Mouse (Mus musculus) cerebellum, postnatal 14 days (tissue): Measurements from ENCODE around the gene Pfn5.
"Not testable (repeated sequence)": the region's sequence is repeated elsewhere in the genome, so short reads cannot be mapped to it uniquely, and the experiment has no call there.

Experiments used
- DNase-seq, 2 experiments: peaks; one replicate each; pipeline ENCODE4 v3.0.0; 2021; ENCODE audit warnings: mixed read lengths in 2 of 2

Gene Pfn5

DNA sequence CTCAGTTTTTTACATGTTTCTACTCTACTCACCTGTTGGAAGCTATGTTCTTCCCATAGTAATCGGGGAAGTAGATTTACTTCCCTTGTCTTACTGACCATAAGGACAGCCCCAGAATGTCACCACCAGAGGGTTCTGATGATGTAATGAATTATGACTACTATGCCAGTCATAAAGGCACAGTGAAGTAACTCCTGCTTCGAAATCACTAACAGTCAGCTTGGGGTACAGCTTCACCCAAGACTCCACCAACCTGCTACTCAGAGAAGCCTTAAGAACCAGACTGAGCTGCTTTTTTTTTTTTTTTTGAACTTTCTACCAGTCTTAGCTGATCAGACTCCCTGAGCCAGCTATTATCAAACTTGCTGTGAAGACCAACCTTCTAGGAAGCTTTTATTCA, at the start of gene Pfn5, which contains the start of gene Asb12:
Gene Pfn5, plus strand, starts transcription at position 218 of the 400 bp plus-strand sequence.
Gene Asb12, minus strand, starts transcription at position 101 of the 400 bp plus-strand sequence.
- DNase-seq = no peak

GRCm38 (mm10) chrX:95523883-95524282, 34.0 kb upstream of the Pfn5 start:
- no peak for DNase-seq

GRCm38 (mm10) chrX:95525166-95525565, 32.7 kb upstream of the Pfn5 start:
- no peak for DNase-seq

DNA sequence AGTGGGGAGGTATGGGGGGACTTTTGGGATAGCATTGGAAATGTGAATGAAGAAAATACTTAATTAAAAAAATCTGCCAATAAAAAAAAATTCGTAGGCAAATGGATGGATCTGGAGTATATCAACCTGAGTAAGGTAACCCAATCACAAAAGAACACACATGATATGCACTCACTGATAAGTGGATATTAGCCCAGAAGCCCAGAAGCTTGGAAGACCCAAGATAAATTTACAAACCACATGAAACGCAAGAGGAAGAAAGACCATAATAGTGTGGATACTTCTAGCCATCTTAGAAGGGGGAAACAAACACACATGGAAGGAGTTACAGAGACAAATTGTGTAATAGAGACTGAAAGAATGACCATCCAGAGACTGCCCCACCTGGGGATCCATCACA, 22.4 kb upstream of the Pfn5 start:
- not testable (repeated sequence) for DNase-seq

GRCm38 (mm10) chrX:95554321-95554720, 3.6 kb upstream of the Pfn5 start:
- no peak for DNase-seq

DNA sequence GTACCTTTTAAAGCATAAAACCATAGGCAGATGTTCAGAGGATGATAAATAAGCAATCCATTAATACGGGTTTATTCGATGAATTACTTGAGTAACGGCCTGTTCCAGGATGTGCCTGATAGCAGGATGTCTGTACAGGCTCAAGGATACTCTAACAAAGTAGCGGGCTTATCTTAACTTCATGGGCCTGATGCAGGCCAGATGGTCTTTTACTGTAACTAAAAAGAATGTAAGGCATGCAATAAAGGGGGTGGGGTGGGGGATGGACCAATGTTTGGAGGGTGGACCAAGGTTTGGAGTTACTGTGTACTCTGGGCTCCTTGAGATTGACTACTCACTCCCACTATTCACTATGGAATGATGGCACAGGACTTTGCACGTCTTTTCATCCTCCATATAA, 42.7 kb downstream of the Pfn5 start:
- DNase-seq = no peak
